Mouse (Mus musculus): ENCODE data around the gene Fbxo33. TPM values are rescaled to one million over a fixed set of nuclear protein-coding genes. Genes with fewer than 3 reads are reported as not detected.

Gene Fbxo33
- total and polyA plus RNA-seq, 2 experiments from 2014 or later: 8.5 to 10.9 TPM

DNA sequence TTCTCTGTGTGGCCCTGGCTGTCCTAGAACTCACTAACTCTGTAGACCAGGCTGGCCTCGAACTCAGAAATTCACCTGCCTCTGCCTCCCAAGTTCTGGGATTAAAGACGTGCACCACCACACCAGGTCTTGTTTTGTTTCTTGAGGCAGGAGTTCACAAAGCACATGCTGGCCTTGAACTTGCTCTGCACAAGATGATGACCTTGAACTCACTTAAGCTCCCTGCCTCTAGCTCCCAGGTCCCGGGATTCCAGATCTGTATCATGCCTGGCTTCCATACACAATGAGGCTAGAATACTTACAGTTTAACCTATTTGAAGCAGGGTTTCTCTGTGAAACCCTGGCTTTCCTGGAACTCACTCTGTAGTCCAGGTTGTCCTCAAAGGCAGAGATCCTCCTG, 2.2 kb downstream of the Fbxo33 start:
- no peak overlapping the region for H3K27ac ChIP-seq
- DNase-seq (ENCODE audit: low spot score) (no peak), ATAC-seq (no peak)
- no peak overlapping the region for H3K9ac ChIP-seq (replicated peaks; ENCODE audit: low read length)
- H3K4me1 ChIP-seq (ENCODE audit: insufficient read depth, low read length): peaks cover 8% of the 10 kb centered on the region; the same call in 1 of the 2 replicates
- no peaks in the 10 kb centered on the region for H3K36me3 ChIP-seq (ENCODE audit: insufficient read depth, low read length)
- no peaks in the 10 kb centered on the region for H3K27me3 ChIP-seq (ENCODE audit: insufficient read depth, low read length)
- no peak for TF ChIP-seq CTCF (IDR thresholded peaks at IDR 0.05; ENCODE audit: low read depth)
- H3K4me2 ChIP-seq (ENCODE audit: low read depth, low read length): peak overlapping the region; percentile 76
- 79% methylated on average over 3 of the region's 3 CpGs for WGBS
- no peaks in the 10 kb centered on the region for H3K9me3 ChIP-seq (ENCODE audit: low read length)
- H3K4me3 ChIP-seq (ENCODE audit: low read length): peak overlapping the region; percentile 82

DNA sequence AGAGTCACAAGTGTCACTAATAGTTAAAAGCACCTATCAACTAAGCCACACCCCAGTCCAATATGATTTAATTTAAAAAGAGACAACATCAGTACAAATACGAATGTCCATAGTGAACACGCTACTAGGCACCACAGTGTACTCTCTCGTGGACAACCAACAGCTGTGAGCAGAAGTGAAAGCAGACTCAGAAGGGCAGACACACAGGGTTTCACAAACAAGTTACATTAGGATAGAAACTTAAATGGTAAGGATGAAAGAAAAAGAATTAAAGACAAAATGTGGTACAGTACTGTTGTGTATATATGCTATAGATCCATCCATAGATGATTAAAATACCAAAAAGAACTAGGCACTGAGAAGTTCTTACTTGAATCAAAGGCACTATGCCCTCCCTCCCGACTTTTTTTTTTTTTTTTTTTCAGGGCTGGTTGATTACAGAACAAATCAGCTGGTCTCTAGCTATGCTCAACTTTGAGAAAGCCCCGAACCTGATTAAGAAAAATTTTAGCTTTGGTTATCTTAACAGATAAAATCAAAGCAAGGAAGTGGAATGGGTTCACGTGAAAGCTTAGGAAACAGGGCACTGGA, 2.8 kb downstream of the Fbxo33 start:
- no peaks in the 10 kb centered on the region for H3K27me3 ChIP-seq (ENCODE audit: insufficient read depth, low read length)
- H3K9me3 ChIP-seq (ENCODE audit: low read length): no peaks in the 10 kb centered on the region
- no peak overlapping the region for H3K4me3 ChIP-seq (ENCODE audit: low read length)
- 80% methylated on average over 6 of the region's 6 CpGs for WGBS
- H3K4me2 ChIP-seq (ENCODE audit: low read depth, low read length): peak overlapping the region; percentile 76; the same call in 1 of the 2 replicates
- H3K27ac ChIP-seq: no peak overlapping the region
- no peak for TF ChIP-seq CTCF (IDR thresholded peaks at IDR 0.05; ENCODE audit: low read depth)
- no peak for ATAC-seq
- peaks cover 8% of the 10 kb centered on the region; the same call in 1 of the 2 replicates for H3K4me1 ChIP-seq (ENCODE audit: insufficient read depth, low read length)
- no peak overlapping the region for H3K9ac ChIP-seq (replicated peaks; ENCODE audit: low read length)
- DNase-seq (ENCODE audit: low spot score): no peak
- H3K36me3 ChIP-seq (ENCODE audit: insufficient read depth, low read length): no peaks in the 10 kb centered on the region

DNA sequence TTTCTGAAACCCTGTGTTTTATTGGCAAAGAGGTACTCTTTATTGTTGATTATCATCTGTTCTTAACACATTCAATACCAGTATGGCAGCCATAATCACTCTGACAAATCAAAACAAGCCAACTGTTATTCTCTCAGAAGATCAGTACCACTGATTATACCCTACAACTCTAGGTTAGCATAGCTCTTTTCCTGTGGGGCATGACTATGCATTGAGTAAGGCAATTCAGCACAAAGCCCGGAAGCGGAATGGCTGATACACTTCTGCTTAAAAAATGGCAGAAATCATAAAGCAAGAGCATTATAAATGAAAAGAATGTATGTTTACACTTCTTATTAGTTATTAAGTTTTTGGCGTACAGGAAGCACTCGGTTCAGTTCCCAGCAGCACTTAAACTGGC, 3.3 kb downstream of the Fbxo33 start:
- Histone ChIP-seq H3K27ac (no peak overlapping the region), H3K4me1 (ENCODE audit: insufficient read depth, low read length) (peaks cover 8% of the 10 kb centered on the region; the same call in 1 of the 2 replicates), H3K4me2 (ENCODE audit: low read depth, low read length) (peak overlapping the region; percentile 76; the same call in 1 of the 2 replicates), H3K27me3 (ENCODE audit: insufficient read depth, low read length) (no peaks in the 10 kb centered on the region), H3K9ac (replicated peaks; ENCODE audit: low read length) (no peak overlapping the region), H3K4me3 (ENCODE audit: low read length) (no peak overlapping the region), H3K36me3 (ENCODE audit: insufficient read depth, low read length) (no peaks in the 10 kb centered on the region), H3K9me3 (ENCODE audit: low read length) (no peaks in the 10 kb centered on the region)
- 90% methylated on average over 4 of the region's 4 CpGs for WGBS
- ATAC-seq: no peak
- no peak for TF ChIP-seq CTCF (IDR thresholded peaks at IDR 0.05; ENCODE audit: low read depth)
- DNase-seq (ENCODE audit: low spot score): no peak

DNA sequence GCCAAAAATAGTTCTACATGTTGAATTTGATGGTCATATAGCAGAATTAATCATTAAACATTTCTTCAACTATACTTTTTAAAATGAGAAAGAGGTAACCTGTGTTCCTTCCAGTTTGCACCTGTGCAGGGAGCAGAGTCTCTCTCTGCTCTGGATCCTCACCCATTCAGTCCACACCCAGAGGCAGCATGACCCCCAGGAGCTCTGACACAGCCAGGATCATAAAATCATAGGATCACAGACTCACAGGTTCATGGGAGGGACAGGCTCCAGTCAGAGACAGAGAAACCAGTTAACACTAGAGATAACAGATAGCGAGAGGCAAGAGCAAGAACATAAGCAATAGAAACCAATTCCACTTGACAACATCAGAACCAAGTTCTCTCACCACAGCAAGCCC, 11.7 kb downstream of the Fbxo33 start:
- H3K9ac ChIP-seq (replicated peaks; ENCODE audit: low read length): no peak overlapping the region
- H3K4me2 ChIP-seq (ENCODE audit: low read depth, low read length): no peak overlapping the region
- no peak for DNase-seq (ENCODE audit: low spot score)
- H3K36me3 ChIP-seq (ENCODE audit: insufficient read depth, low read length): peaks cover 4% of the 10 kb centered on the region; the same call in 1 of the 2 replicates
- no peak overlapping the region for H3K27ac ChIP-seq
- ATAC-seq: no peak
- no peaks in the 10 kb centered on the region for H3K9me3 ChIP-seq (ENCODE audit: low read length)
- WGBS: 100% methylated on average over 1 of the region's 1 CpGs
- no peaks in the 10 kb centered on the region for H3K27me3 ChIP-seq (ENCODE audit: insufficient read depth, low read length)
- no peak for TF ChIP-seq CTCF (IDR thresholded peaks at IDR 0.05; ENCODE audit: low read depth)
- H3K4me3 ChIP-seq (ENCODE audit: low read length): no peak overlapping the region
- no peaks in the 10 kb centered on the region for H3K4me1 ChIP-seq (ENCODE audit: insufficient read depth, low read length)

DNA sequence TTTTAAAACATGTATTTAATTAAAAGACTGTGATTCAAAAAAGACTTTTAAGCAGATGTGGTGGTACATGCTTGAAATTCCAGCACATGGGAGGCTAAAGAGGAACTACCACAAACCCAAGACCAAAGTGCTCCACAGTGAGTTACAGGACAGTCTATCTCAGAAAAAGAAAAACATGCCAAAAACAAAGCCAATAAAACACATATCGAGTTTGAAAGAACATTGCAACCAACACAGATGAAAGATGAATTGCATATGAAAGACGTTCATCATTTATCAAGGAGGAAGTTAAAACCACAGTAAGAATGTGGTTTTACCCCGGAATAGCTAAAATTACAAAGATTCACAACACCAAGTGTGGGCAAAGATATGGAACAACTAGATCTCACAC, 12.5 kb downstream of the Fbxo33 start:
- ATAC-seq (no peak), DNase-seq (ENCODE audit: low spot score) (no peak)
- H3K27ac ChIP-seq: no peak overlapping the region
- H3K4me2 ChIP-seq (ENCODE audit: low read depth, low read length): no peak overlapping the region
- H3K9ac ChIP-seq (replicated peaks; ENCODE audit: low read length): no peak overlapping the region
- TF ChIP-seq CTCF (IDR thresholded peaks at IDR 0.05; ENCODE audit: low read depth): no peak
- H3K9me3 ChIP-seq (ENCODE audit: low read length): no peaks in the 10 kb centered on the region
- H3K27me3 ChIP-seq (ENCODE audit: insufficient read depth, low read length): no peaks in the 10 kb centered on the region
- no peaks in the 10 kb centered on the region for H3K4me1 ChIP-seq (ENCODE audit: insufficient read depth, low read length)
- 93% methylated on average over 3 of the region's 3 CpGs for WGBS
- peaks cover 4% of the 10 kb centered on the region; the same call in 1 of the 2 replicates for H3K36me3 ChIP-seq (ENCODE audit: insufficient read depth, low read length)
- H3K4me3 ChIP-seq (ENCODE audit: low read length): no peak overlapping the region

DNA sequence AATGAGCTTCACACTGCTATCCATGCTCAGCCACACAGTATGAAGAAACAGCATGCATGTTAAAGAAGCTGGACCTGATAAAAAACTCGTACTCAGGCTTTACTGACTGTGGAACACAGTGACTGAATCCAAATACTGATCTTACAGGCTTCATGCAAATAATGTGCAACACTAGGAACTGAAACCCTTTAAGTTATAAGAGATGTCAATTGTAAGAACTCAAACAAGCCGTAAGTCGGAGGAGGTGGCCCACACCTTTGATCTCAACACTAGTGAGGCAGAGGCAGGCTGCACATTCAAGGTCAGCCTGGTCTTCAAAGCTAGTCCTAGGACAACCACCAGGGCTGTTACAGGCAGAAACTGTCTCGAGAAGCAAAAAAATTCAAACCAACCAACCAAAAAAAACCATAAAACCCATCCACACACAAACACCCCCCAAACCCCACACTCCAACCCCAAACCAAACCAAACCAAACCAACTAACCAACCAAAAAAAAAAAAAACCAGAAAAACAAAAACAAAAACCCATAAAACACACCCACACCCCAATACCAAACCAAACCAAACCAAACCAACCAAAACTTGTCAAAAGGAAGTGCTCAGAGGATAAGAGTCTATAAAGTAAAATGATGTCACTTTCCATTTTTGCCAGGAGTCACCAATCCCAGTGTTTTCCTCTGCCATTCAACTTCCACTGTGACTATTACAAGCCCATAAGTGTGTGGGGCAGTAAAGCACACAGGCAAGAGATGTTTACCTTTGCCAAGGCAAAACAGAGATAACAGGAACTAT, 13.1 kb downstream of the Fbxo33 start:
- Histone ChIP-seq H3K27ac (no peak overlapping the region), H3K4me2 (ENCODE audit: low read depth, low read length) (no peak overlapping the region), H3K4me1 (ENCODE audit: insufficient read depth, low read length) (no peaks in the 10 kb centered on the region), H3K36me3 (ENCODE audit: insufficient read depth, low read length) (peaks cover 4% of the 10 kb centered on the region; the same call in 1 of the 2 replicates), H3K9me3 (ENCODE audit: low read length) (no peaks in the 10 kb centered on the region), H3K9ac (replicated peaks; ENCODE audit: low read length) (no peak overlapping the region), H3K27me3 (ENCODE audit: insufficient read depth, low read length) (no peaks in the 10 kb centered on the region), H3K4me3 (ENCODE audit: low read length) (no peak overlapping the region)
- 93% methylated on average over 4 of the region's 4 CpGs for WGBS
- no peak for DNase-seq (ENCODE audit: low spot score)
- ATAC-seq: no peak
- no peak for TF ChIP-seq CTCF (IDR thresholded peaks at IDR 0.05; ENCODE audit: low read depth)

DNA sequence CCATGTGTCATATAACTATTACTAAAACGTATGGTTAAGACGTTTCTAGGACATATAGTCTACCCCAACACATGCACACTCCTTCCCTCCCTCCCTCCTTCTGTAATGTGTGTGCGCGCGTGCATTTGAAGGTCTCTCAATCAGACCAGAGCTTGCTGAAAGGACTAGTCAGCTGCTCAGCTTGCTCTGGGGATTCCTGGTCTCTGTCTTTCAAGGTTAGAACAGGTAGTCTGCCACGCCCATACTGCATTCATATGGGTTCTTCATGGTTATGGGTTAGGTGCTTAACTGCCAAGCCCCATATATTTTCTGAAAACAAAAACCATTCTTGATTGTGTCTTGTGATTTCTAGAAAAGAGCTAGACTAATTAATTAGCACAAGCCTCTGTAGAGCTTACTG, 14.0 kb downstream of the Fbxo33 start:
- Histone ChIP-seq H3K4me3 (ENCODE audit: low read length) (no peak overlapping the region), H3K27me3 (ENCODE audit: insufficient read depth, low read length) (no peaks in the 10 kb centered on the region), H3K27ac (no peak overlapping the region), H3K36me3 (ENCODE audit: insufficient read depth, low read length) (peaks cover 9% of the 10 kb centered on the region; the same call in 1 of the 2 replicates), H3K9me3 (ENCODE audit: low read length) (no peaks in the 10 kb centered on the region), H3K9ac (replicated peaks; ENCODE audit: low read length) (no peak overlapping the region), H3K4me2 (ENCODE audit: low read depth, low read length) (no peak overlapping the region), H3K4me1 (ENCODE audit: insufficient read depth, low read length) (no peaks in the 10 kb centered on the region)
- no peak for DNase-seq (ENCODE audit: low spot score)
- no peak for ATAC-seq
- 93% methylated on average over 6 of the region's 6 CpGs for WGBS
- no peak for TF ChIP-seq CTCF (IDR thresholded peaks at IDR 0.05; ENCODE audit: low read depth)
